ENCODE assay signal across 11 mouse cellular contexts in genomic region chr11:49084875-49085274, GRCm38 (mm10). TPM values are rescaled to one million over a fixed set of nuclear protein-coding genes. Genes with fewer than 3 reads are reported as not detected.
DNase-seq lines count a peak whose midpoint lies in the region; ATAC-seq lines count a peak whose summit lies in the region.
"Had no signal": no experiment of that assay in that cellular context is flagged by ENCODE, and none has a peak within 500 bp of the region (broad histone marks: within the 10 kb centered on the region; RNA-seq: fewer than 3 reads in every experiment).

No protein-coding gene starts in this region.

- no peaks in the 10 kb centered on the region for H3K9me3 ChIP-seq in kidney, embryonic 14.5 days (ENCODE audit: control insufficient read depth, low read length)
- H3K9me3 ChIP-seq: heart, embryonic 13.5 days had no signal

- no peaks in the 10 kb centered on the region for H3K27me3 ChIP-seq in kidney, embryonic 14.5 days (ENCODE audit: control insufficient read depth, insufficient read depth, low read length)
- H3K27me3 ChIP-seq: heart, embryonic 13.5 days had no signal

- 42% methylated on average over 3 of the region's 3 CpGs for WGBS in kidney, embryonic 14.5 days

- ATAC-seq in kidney, embryonic 14.5 days (ENCODE audit: low FRiP score, low TSS enrichment), result no peak
- peak; percentile 41 for ATAC-seq in CD4-positive, CD25-positive, alpha-beta regulatory T cell, adult 4 months
- 0 out of 2 replicates have a peak, but pooled peaks have one; percentile 30 for ATAC-seq in megakaryocyte-erythroid progenitor cell, adult 5-6 weeks (replicated peaks; ENCODE audit: low FRiP score, low TSS enrichment, poor library complexity, severe bottlenecking)

- no peaks in the 10 kb centered on the region for H3K36me3 ChIP-seq in kidney, embryonic 14.5 days (ENCODE audit: control insufficient read depth, insufficient read depth, low read length)
- H3K36me3 ChIP-seq: heart, embryonic 13.5 days had no signal

- peak; percentile 28 for DNase-seq in kidney, adult 18-20 months
- peak; percentile 86 for DNase-seq in induced T-regulatory cell, adult 2 months (ENCODE audit: low read depth)
- no peak for DNase-seq in gastrocnemius, adult 8-10 months (ENCODE audit: low spot score in 2 of 2)
- DNase-seq in cerebellum, adult 18-20 months, result no peak
- no peak for DNase-seq in right cerebral cortex, postnatal 14 days

- H3K27ac ChIP-seq in kidney, embryonic 14.5 days (ENCODE audit: low read depth, low read length), result no peak overlapping the region
- H3K27ac ChIP-seq: heart, embryonic 13.5 days had no signal

- H3K4me3 ChIP-seq in kidney, embryonic 14.5 days (ENCODE audit: low read length), result no peak overlapping the region
- H3K4me3 ChIP-seq: heart, embryonic 13.5 days had no signal

- H3K4me2 ChIP-seq in kidney, embryonic 14.5 days (replicated peaks; ENCODE audit: low read depth, low read length), result no peak overlapping the region
- H3K4me2 ChIP-seq: heart, embryonic 13.5 days had no signal

- 0 out of 2 replicates have a peak, but pooled peaks cover 3% of the 10 kb centered on the region for H3K4me1 ChIP-seq in kidney, embryonic 14.5 days (ENCODE audit: control insufficient read depth, insufficient read depth, low read length)

- no peak overlapping the region for H3K9ac ChIP-seq in kidney, embryonic 14.5 days (ENCODE audit: low read depth, low read length)
- H3K9ac ChIP-seq: heart, embryonic 13.5 days had no signal

RNA-seq across cellular contexts. Expression of gene Ifi47, which starts 8.5 kb away (rescaled TPM):
- 1.7 and 2.0 TPM in 2 replicates for polyA plus RNA-seq in kidney, embryonic 14.5 days (2014; fragmentation: Nextera tagmentation; extraction: Ambion mirVana)
- 100 to 1,000 TPM; 473 to 495 TPM for polyA plus RNA-seq in CD4-positive, CD25-positive, alpha-beta regulatory T cell, adult 4 months (2017; shearing (Covaris generic))
- 28.1 and 33.1 TPM in 2 replicates for total RNA-seq in megakaryocyte-erythroid progenitor cell, adult 5-6 weeks (2014; fragmentation: Nextera tagmentation)
- total RNA-seq in megakaryocyte-erythroid progenitor cell, adult 5-6 weeks (2017), result 31.3 and 32.6 TPM in 2 replicates
- total RNA-seq in gastrocnemius, adult 8-10 months (2022), result 1 to 10 TPM in 2 of 4 experiments, under 1 TPM in 2; 0.58 to 1.1 (median 0.89) TPM

RNA-seq across cellular contexts. Expression of gene Tgtp2, which starts 20.9 kb away (rescaled TPM):
- polyA plus RNA-seq in kidney, embryonic 14.5 days (2014; fragmentation: Nextera tagmentation; extraction: Ambion mirVana), result 0.20 TPM in 1 of 2 replicates, not detected in the other
- polyA plus RNA-seq in CD4-positive, CD25-positive, alpha-beta regulatory T cell, adult 4 months (2017; shearing (Covaris generic)), result 100 to 1,000 TPM; 424 to 495 TPM
- total RNA-seq in megakaryocyte-erythroid progenitor cell, adult 5-6 weeks (2014; fragmentation: Nextera tagmentation), result 29.8 and 46.3 TPM in 2 replicates
- 234 and 352 TPM in 2 replicates for total RNA-seq in megakaryocyte-erythroid progenitor cell, adult 5-6 weeks (2017)
- under 1 TPM in 3 of 4 experiments, not detected in 1; 0.29 to 0.53 (median 0.43) TPM for total RNA-seq in gastrocnemius, adult 8-10 months (2022)
- polyA plus RNA-seq: embryonic facial prominence, embryonic 11.5 days had no signal

RNA-seq across cellular contexts. Expression of gene Olfr1396, which starts 29.8 kb away (rescaled TPM):
- not detected in 2 replicates for polyA plus RNA-seq in kidney, embryonic 14.5 days (2014; fragmentation: Nextera tagmentation; extraction: Ambion mirVana)
- under 1 TPM; 0.35 to 0.47 TPM for polyA plus RNA-seq in CD4-positive, CD25-positive, alpha-beta regulatory T cell, adult 4 months (2017; shearing (Covaris generic))
- not detected in 2 replicates for total RNA-seq in megakaryocyte-erythroid progenitor cell, adult 5-6 weeks (2014; fragmentation: Nextera tagmentation)
- not detected in 2 replicates for total RNA-seq in megakaryocyte-erythroid progenitor cell, adult 5-6 weeks (2017)
- total RNA-seq in gastrocnemius, adult 8-10 months (2022), result not detected
- polyA plus RNA-seq: embryonic facial prominence, embryonic 11.5 days; heart, embryonic 13.5 days had no signal

RNA-seq across cellular contexts. Expression of gene 9930111J21Rik2, which starts 33.8 kb away (rescaled TPM):
- polyA plus RNA-seq in kidney, embryonic 14.5 days (2014; fragmentation: Nextera tagmentation; extraction: Ambion mirVana), result 0.29 and 0.39 TPM in 2 replicates
- 100 to 1,000 TPM; 148 to 213 TPM for polyA plus RNA-seq in CD4-positive, CD25-positive, alpha-beta regulatory T cell, adult 4 months (2017; shearing (Covaris generic))
- 1.5 and 3.2 TPM in 2 replicates for total RNA-seq in megakaryocyte-erythroid progenitor cell, adult 5-6 weeks (2014; fragmentation: Nextera tagmentation)
- 3.8 and 4.5 TPM in 2 replicates for total RNA-seq in megakaryocyte-erythroid progenitor cell, adult 5-6 weeks (2017)
- total RNA-seq in gastrocnemius, adult 8-10 months (2022), result 1 to 10 TPM in 2 of 4 experiments, under 1 TPM in 2; 0.70 to 1.2 (median 1.0) TPM

RNA-seq across cellular contexts. Expression of gene Olfr1395, which starts 57.2 kb away (rescaled TPM):
- not detected in 2 replicates for polyA plus RNA-seq in kidney, embryonic 14.5 days (2014; fragmentation: Nextera tagmentation; extraction: Ambion mirVana)
- polyA plus RNA-seq in CD4-positive, CD25-positive, alpha-beta regulatory T cell, adult 4 months (2017; shearing (Covaris generic)), result not detected
- total RNA-seq in megakaryocyte-erythroid progenitor cell, adult 5-6 weeks (2014; fragmentation: Nextera tagmentation), result not detected in 2 replicates
- total RNA-seq in megakaryocyte-erythroid progenitor cell, adult 5-6 weeks (2017), result not detected in 2 replicates
- total RNA-seq in gastrocnemius, adult 8-10 months (2022), result not detected
- polyA plus RNA-seq: embryonic facial prominence, embryonic 11.5 days; heart, embryonic 13.5 days; limb, embryonic 14.5 days had no signal

Comparison
In these comparisons a context has a peak if more than half of its experiments do, and no peak if none do; other contexts are left out.
1. DNase-seq: peak in kidney, adult 18-20 months (single experiment) and induced T-regulatory cell, adult 2 months (single experiment); none in gastrocnemius, adult 8-10 months (0 of 2), cerebellum, adult 18-20 months (0 of 2) and right cerebral cortex, postnatal 14 days (single experiment).
2. RNA of gene Ifi47, which starts 8.5 kb away (total RNA-seq): 28.1 to 33.1 TPM in megakaryocyte-erythroid progenitor cell, adult 5-6 weeks; 0.58 to 1.1 TPM in gastrocnemius, adult 8-10 months; every median in the first group is over 10 times any median in the second.
3. RNA of gene Tgtp2, which starts 20.9 kb away (total RNA-seq): 29.8 to 352 TPM in megakaryocyte-erythroid progenitor cell, adult 5-6 weeks; 0.29 to 0.53 TPM in gastrocnemius, adult 8-10 months; every median in the first group is over 10 times any median in the second.